Mouse (Mus musculus) right cerebral cortex, adult 18-20 months (tissue): ENCODE results near the gene Adam12.

Source experiments
- DNase-seq: peaks from one replicate; pipeline ENCODE4 v3.0.0; 2022; ENCODE audit warnings: mixed read lengths

The Adam12 gene

GRCm38 (mm10) chr7:134079980-134080725 is 151.8 kb downstream of the Adam12 start:
- no peak for DNase-seq

- peak; percentile 31 for DNase-seq
Observed at GRCm38 (mm10) chr7:134077684-134078083, 154.3 kb downstream of the Adam12 start.

GRCm38 (mm10) chr7:134073011-134073410 is 158.9 kb downstream of the Adam12 start:
- no peak for DNase-seq

GRCm38 (mm10) chr7:134071153-134071885 is 160.6 kb downstream of the Adam12 start:
- DNase-seq, result no peak

GRCm38 (mm10) chr7:134062629-134063028 is 169.3 kb downstream of the Adam12 start:
- DNase-seq, result no peak

- no peak for DNase-seq
Observed at GRCm38 (mm10) chr7:134052486-134052885, 179.5 kb downstream of the Adam12 start.

- no peak for DNase-seq
Observed at GRCm38 (mm10) chr7:134050371-134050770, 181.6 kb downstream of the Adam12 start.

- no peak for DNase-seq
Observed at GRCm38 (mm10) chr7:134046376-134046775, 185.6 kb downstream of the Adam12 start.

GRCm38 (mm10) chr7:134043576-134043975 is 188.4 kb downstream of the Adam12 start:
- no peak for DNase-seq

GRCm38 (mm10) chr7:134042614-134043013 is 189.3 kb downstream of the Adam12 start:
- no peak for DNase-seq

GRCm38 (mm10) chr7:134033939-134034338 is 198.0 kb downstream of the Adam12 start:
- no peak for DNase-seq

- DNase-seq, result peak; percentile 38
Observed at GRCm38 (mm10) chr7:134032959-134033366, 199.0 kb downstream of the Adam12 start.

- DNase-seq, result no peak
Observed at GRCm38 (mm10) chr7:134031787-134032186, 200.2 kb downstream of the Adam12 start.

GRCm38 (mm10) chr7:134031256-134031655 is 200.7 kb downstream of the Adam12 start:
- no peak for DNase-seq

GRCm38 (mm10) chr7:134028281-134028830 is 203.6 kb downstream of the Adam12 start:
- no peak for DNase-seq

- DNase-seq, result no peak
Observed at GRCm38 (mm10) chr7:134027020-134027415, 204.9 kb downstream of the Adam12 start.

- DNase-seq, result peak; percentile 58
Observed at GRCm38 (mm10) chr7:134026200-134027019, 205.5 kb downstream of the Adam12 start.

GRCm38 (mm10) chr7:134022157-134022885 is 209.6 kb downstream of the Adam12 start:
- DNase-seq, result no peak

- no peak for DNase-seq
Observed at GRCm38 (mm10) chr7:134015226-134015625, 216.7 kb downstream of the Adam12 start.

GRCm38 (mm10) chr7:134014733-134015132 is 217.2 kb downstream of the Adam12 start:
- no peak for DNase-seq

GRCm38 (mm10) chr7:134009157-134009556 is 222.8 kb downstream of the Adam12 start:
- no peak for DNase-seq

GRCm38 (mm10) chr7:134007942-134008361 is 224.0 kb downstream of the Adam12 start:
- DNase-seq, result no peak
